Mouse (Mus musculus): ENCODE data around the gene Gpam. TPM values are rescaled to one million over a fixed set of nuclear protein-coding genes. Genes with fewer than 3 reads are reported as not detected.
A peak's percentile ranks its signal among the peaks of the same experiment; 100 is the strongest.
"Not testable (repeated sequence)": the region's sequence is repeated elsewhere in the genome, so short reads cannot be mapped to it uniquely, and the experiment has no call there.

The Gpam gene
- polyA plus RNA-seq, 1 experiment from 2014 or later: 25.3 TPM

DNA sequence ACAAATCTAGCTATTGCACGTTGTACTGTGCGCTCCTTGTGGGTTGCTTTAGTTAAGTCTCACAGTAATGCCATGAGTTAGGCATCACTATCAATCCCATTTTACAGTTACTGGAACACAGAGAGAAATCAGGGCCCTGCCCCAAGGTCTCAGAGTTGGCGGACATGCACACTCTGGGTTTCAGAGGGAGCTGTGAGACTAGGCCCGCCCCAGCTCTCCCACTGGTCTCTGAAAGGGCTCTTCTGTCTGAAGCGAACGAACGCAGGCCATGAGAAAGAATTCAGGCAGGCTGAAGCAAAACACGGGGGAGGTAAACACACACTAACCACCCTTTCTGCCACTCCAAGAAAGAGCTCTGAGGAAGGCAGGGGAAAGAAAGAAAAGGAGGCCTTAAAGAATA, 31.6 kb upstream of the Gpam start:
- Histone ChIP-seq H3K9ac (no peak overlapping the region), H3K4me2 (replicated peaks) (no peak overlapping the region), H3K4me3 (no peak overlapping the region), H3K9me3 (replicated peaks) (no peaks in the 10 kb centered on the region), H3K4me1 (no peaks in the 10 kb centered on the region), H3K27ac (no peak overlapping the region), H3K36me3 (no peaks in the 10 kb centered on the region), H3K27me3 (no peaks in the 10 kb centered on the region)
- no peak for ATAC-seq (ENCODE audit: low FRiP score)
- 57% methylated on average over 8 of the region's 8 CpGs for WGBS

- Histone ChIP-seq H3K4me3 (no peak overlapping the region), H3K9me3 (replicated peaks) (no peaks in the 10 kb centered on the region), H3K27me3 (no peaks in the 10 kb centered on the region), H3K4me1 (no peaks in the 10 kb centered on the region), H3K27ac (no peak overlapping the region), H3K4me2 (replicated peaks) (no peak overlapping the region), H3K9ac (no peak overlapping the region), H3K36me3 (no peaks in the 10 kb centered on the region)
- WGBS: 87% methylated on average over 7 of the region's 7 CpGs
- ATAC-seq (ENCODE audit: low FRiP score): no peak
Observed at GRCm38 (mm10) chr19:55157029-55157428, 30.0 kb upstream of the Gpam start.

DNA sequence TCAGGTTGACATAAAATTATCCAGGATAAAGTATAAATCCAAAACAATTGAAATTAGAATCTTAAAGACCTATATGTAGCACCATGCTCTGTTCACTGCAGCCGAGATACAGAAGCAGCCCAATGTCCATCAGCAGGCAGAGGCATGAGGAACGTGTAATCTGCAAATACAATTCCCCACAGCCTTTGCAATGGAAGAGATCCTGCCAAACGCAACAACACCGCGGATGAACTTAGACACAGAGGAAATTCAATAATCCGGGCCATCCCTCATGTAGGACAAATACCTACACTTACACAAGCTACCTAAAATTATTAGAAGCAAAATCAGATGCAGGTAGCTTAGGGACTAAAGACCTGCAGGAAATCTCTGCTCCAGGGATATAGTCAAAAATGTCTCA, 25.9 kb upstream of the Gpam start:
- Histone ChIP-seq H3K4me3 (no peak overlapping the region), H3K9ac (no peak overlapping the region), H3K27me3 (no peaks in the 10 kb centered on the region), H3K36me3 (no peaks in the 10 kb centered on the region), H3K9me3 (replicated peaks) (no peaks in the 10 kb centered on the region), H3K4me2 (replicated peaks) (no peak overlapping the region), H3K4me1 (no peaks in the 10 kb centered on the region), H3K27ac (no peak overlapping the region)
- WGBS: 93% methylated on average over 6 of the region's 6 CpGs
- ATAC-seq (ENCODE audit: low FRiP score): no peak

DNA sequence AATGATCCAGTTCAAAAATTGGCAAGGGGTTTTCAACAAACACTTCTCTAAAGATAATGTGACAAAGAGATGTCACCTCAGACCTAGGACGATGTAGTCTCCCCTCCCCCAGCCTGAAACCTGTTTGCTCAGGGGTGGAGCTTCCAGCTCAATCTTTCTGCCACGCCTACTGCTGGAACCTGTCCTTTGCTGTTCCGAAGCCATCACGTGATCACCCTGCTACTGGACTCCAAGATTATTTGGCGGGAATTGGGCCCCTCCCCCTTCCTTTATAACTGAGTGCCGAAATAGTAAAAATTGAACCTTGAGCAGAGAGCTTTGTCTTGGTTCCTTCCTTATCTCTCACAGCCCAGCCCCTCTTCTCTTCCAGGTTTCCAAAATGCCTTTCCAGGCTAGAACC, 25.2 kb upstream of the Gpam start:
- H3K9me3 ChIP-seq (replicated peaks); H3K9ac ChIP-seq; H3K4me1 ChIP-seq; ATAC-seq (ENCODE audit: low FRiP score); H3K36me3 ChIP-seq; H3K27ac ChIP-seq; H3K4me3 ChIP-seq; H3K4me2 ChIP-seq (replicated peaks); H3K27me3 ChIP-seq: not testable (repeated sequence)
- 81% methylated on average over 6 of the region's 6 CpGs for WGBS

- Histone ChIP-seq H3K27ac (no peak overlapping the region), H3K4me1 (peaks cover 9% of the 10 kb centered on the region), H3K4me3 (no peak overlapping the region), H3K4me2 (replicated peaks) (no peak overlapping the region), H3K27me3 (no peaks in the 10 kb centered on the region), H3K9me3 (replicated peaks) (no peaks in the 10 kb centered on the region), H3K9ac (no peak overlapping the region), H3K36me3 (no peaks in the 10 kb centered on the region)
- no peak for ATAC-seq (ENCODE audit: low FRiP score)
- 66% methylated on average over 6 of the region's 6 CpGs for WGBS
Observed at GRCm38 (mm10) chr19:55149646-55150045, 22.6 kb upstream of the Gpam start.

DNA sequence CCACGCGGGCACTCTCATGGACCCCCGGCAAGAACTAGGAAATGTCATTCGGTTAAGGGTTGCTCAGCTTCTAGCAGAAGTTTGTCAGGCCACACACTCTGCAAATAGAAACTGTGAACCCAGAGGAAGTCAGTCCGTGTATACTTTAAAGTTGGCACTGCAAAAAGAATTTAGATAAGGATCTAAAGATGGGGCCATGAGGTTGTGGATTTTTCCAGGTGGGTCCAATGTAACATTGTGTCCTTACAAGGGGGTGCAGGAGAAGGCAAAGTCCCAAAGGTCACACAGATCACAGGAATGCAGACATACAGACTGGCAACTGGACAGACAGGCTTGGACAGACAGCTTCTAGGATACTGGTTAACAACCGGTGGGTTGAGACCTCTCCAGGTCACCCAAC, 21.1 kb upstream of the Gpam start:
- no peak for ATAC-seq (ENCODE audit: low FRiP score)
- Histone ChIP-seq H3K4me2 (replicated peaks) (no peak overlapping the region), H3K4me3 (no peak overlapping the region), H3K27me3 (no peaks in the 10 kb centered on the region), H3K9ac (no peak overlapping the region), H3K36me3 (no peaks in the 10 kb centered on the region), H3K4me1 (peaks cover 24% of the 10 kb centered on the region), H3K27ac (no peak overlapping the region), H3K9me3 (replicated peaks) (no peaks in the 10 kb centered on the region)
- 87% methylated on average over 6 of the region's 6 CpGs for WGBS

DNA sequence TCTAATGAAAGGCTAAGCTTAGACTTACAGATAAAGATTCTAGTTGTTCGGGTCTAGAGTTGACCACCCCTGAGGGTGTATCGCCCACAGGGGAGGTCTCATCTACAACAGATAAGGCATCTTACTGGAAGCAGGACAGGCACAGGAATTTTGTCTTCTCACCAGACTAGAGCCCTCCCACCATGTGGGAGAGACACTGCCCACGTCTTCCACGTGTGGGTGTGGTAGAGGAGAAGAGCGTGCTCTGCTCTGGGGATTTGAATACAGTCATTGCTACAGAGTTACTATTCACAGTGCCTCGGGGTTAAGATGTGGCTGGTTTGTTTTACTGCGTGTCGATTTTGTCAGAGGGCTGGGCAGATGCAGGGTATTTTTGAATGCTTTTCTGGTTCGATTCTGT, 20.5 kb upstream of the Gpam start:
- Histone ChIP-seq H3K4me2 (replicated peaks) (no peak overlapping the region), H3K36me3 (no peaks in the 10 kb centered on the region), H3K9ac (no peak overlapping the region), H3K4me3 (no peak overlapping the region), H3K27ac (no peak overlapping the region), H3K27me3 (no peaks in the 10 kb centered on the region), H3K9me3 (replicated peaks) (no peaks in the 10 kb centered on the region), H3K4me1 (peaks cover 27% of the 10 kb centered on the region)
- WGBS: 81% methylated on average over 9 of the region's 9 CpGs
- ATAC-seq (ENCODE audit: low FRiP score): no peak

DNA sequence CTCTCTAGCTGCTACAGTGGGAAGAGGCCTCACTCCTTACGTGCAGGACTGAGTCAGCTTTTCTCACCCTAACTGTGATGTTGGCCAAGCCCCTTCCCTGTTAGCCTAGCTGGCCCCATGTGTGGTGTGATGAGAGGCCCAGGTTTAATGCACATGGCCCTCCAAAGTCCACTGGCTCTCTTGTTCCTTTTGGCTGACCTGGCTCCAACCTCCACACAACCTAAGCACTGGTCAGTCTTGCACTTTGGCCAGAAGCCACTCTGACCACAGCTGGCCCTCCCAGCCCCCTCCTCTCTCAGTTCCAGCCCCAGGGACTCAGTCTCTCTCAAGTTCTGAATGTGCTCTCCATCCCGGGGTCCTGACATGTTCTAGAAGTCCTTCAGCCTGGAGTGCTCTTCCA, 18.1 kb upstream of the Gpam start:
- no peak for ATAC-seq (ENCODE audit: low FRiP score)
- H3K27ac ChIP-seq: peak overlapping the region; percentile 25; the same call in 1 of the 2 replicates
- no peaks in the 10 kb centered on the region for H3K36me3 ChIP-seq
- H3K9ac ChIP-seq: no peak overlapping the region
- H3K27me3 ChIP-seq: no peaks in the 10 kb centered on the region
- 77% methylated on average over 2 of the region's 2 CpGs for WGBS
- H3K4me2 ChIP-seq (replicated peaks): no peak overlapping the region
- peaks cover 30% of the 10 kb centered on the region for H3K4me1 ChIP-seq
- no peak overlapping the region for H3K4me3 ChIP-seq
- no peaks in the 10 kb centered on the region for H3K9me3 ChIP-seq (replicated peaks)

DNA sequence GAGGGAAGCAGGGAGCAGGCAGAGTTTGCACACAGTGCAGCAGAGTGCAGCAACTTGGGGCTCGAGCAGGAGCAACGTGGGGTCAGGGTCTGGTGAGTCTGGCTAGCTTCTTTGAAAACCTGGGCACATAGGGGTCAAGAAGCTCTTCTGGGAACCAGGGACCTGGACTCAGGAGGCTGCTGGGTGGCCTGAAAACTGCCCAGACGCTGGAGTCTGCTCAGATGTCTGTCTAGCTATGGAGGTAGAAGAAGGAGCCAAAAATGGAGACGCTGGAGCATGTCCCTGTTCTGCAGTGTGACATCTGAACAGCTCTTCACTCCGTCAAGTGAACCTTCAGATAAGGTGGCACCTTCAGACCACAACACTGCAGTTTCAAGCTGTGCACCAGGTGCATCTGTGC, 17.7 kb upstream of the Gpam start:
- Histone ChIP-seq H3K27me3 (no peaks in the 10 kb centered on the region), H3K4me1 (peaks cover 30% of the 10 kb centered on the region), H3K4me2 (replicated peaks) (no peak overlapping the region), H3K4me3 (no peak overlapping the region), H3K9me3 (replicated peaks) (no peaks in the 10 kb centered on the region), H3K27ac (peak overlapping the region; percentile 87), H3K9ac (no peak overlapping the region), H3K36me3 (no peaks in the 10 kb centered on the region)
- WGBS: 49% methylated on average over 5 of the region's 5 CpGs
- peak; percentile 55 for ATAC-seq (ENCODE audit: low FRiP score)

- H3K27ac ChIP-seq: peak overlapping the region; percentile 87
- H3K9ac ChIP-seq: no peak overlapping the region
- no peaks in the 10 kb centered on the region for H3K9me3 ChIP-seq (replicated peaks)
- H3K4me1 ChIP-seq: peaks cover 30% of the 10 kb centered on the region
- peak; percentile 80 for ATAC-seq (ENCODE audit: low FRiP score)
- no peaks in the 10 kb centered on the region for H3K36me3 ChIP-seq
- no peak overlapping the region for H3K4me3 ChIP-seq
- WGBS: 9% methylated on average over 11 of the region's 11 CpGs
- H3K4me2 ChIP-seq (replicated peaks): peak overlapping the region; percentile 6; the same call in 1 of the 2 replicates
- H3K27me3 ChIP-seq: no peaks in the 10 kb centered on the region
Observed at GRCm38 (mm10) chr19:55143391-55144300, 16.6 kb upstream of the Gpam start.

DNA sequence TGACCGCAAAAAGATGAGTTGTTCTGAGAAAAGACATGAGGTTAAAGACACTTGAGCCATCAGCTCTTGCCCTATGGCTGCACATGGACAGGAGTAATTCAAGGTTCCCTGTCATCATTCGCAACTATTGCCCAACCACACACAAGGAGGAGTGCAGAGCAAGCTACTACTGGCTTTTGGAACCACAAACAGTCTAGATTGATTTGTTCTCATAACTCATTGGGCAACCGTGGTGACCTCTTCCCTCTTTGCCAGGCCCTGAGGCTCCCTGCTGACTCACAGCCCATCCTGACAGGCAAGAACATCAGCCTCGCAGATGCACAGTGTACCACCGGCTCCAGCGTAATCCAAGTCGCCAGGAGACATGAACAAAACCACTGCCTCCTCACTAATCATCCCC, 12.3 kb upstream of the Gpam start:
- Histone ChIP-seq H3K4me2 (replicated peaks) (no peak overlapping the region), H3K27me3 (no peaks in the 10 kb centered on the region), H3K9me3 (replicated peaks) (no peaks in the 10 kb centered on the region), H3K9ac (no peak overlapping the region), H3K36me3 (no peaks in the 10 kb centered on the region), H3K4me3 (no peak overlapping the region), H3K27ac (no peak overlapping the region), H3K4me1 (peaks cover 36% of the 10 kb centered on the region)
- WGBS: 75% methylated on average over 7 of the region's 7 CpGs
- no peak for ATAC-seq (ENCODE audit: low FRiP score)

DNA sequence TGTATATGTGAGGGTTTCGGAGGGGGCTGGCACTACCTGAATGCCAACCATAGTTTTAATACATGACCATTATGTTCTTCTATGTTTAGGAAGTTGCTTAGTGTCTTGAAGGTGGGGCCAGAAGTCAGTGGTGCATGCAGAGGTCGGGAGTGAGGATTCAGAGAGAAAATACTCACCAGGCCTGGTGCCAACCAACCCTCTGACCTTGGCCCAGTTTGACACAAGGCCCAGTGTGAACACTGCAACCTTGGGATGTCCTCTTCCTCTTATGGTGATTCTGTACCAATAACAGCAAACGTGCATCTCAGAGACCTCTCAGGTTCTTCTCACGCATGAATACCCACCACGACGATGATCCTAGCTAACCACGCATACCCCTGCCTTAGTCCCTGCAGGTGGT, 11.5 kb upstream of the Gpam start:
- ATAC-seq (ENCODE audit: low FRiP score): no peak
- no peak overlapping the region for H3K9ac ChIP-seq
- H3K27ac ChIP-seq: 0 out of 2 replicates have a peak overlapping the region, but pooled peaks have one; percentile 12
- 73% methylated on average over 7 of the region's 7 CpGs for WGBS
- H3K4me1 ChIP-seq: peaks cover 28% of the 10 kb centered on the region
- H3K4me3 ChIP-seq: no peak overlapping the region
- no peaks in the 10 kb centered on the region for H3K27me3 ChIP-seq
- no peaks in the 10 kb centered on the region for H3K36me3 ChIP-seq
- H3K4me2 ChIP-seq (replicated peaks): no peak overlapping the region
- no peaks in the 10 kb centered on the region for H3K9me3 ChIP-seq (replicated peaks)

GRCm38 (mm10) chr19:55137884-55138283, 10.8 kb upstream of the Gpam start:
- Histone ChIP-seq H3K4me1 (peaks cover 22% of the 10 kb centered on the region), H3K4me3 (no peak overlapping the region), H3K27me3 (no peaks in the 10 kb centered on the region), H3K27ac (0 out of 2 replicates have a peak overlapping the region, but pooled peaks have one; percentile 12), H3K4me2 (replicated peaks) (no peak overlapping the region), H3K36me3 (no peaks in the 10 kb centered on the region), H3K9me3 (replicated peaks) (no peaks in the 10 kb centered on the region), H3K9ac (no peak overlapping the region)
- WGBS: 18% methylated on average over 7 of the region's 7 CpGs
- ATAC-seq (ENCODE audit: low FRiP score): no peak

Measured in hindbrain, embryonic 12.5 days (tissue).